Mouse (Mus musculus): Measurements from ENCODE around the gene Dusp11. TPM values are rescaled to one million over a fixed set of nuclear protein-coding genes. Genes with fewer than 3 reads are reported as not detected.
"Not testable (repeated sequence)": the region's sequence is repeated elsewhere in the genome, so short reads cannot be mapped to it uniquely, and the experiment has no call there.

Dusp11 gene
- polyA plus RNA-seq, 1 experiment from 2014 or later: 20.8 TPM

DNA sequence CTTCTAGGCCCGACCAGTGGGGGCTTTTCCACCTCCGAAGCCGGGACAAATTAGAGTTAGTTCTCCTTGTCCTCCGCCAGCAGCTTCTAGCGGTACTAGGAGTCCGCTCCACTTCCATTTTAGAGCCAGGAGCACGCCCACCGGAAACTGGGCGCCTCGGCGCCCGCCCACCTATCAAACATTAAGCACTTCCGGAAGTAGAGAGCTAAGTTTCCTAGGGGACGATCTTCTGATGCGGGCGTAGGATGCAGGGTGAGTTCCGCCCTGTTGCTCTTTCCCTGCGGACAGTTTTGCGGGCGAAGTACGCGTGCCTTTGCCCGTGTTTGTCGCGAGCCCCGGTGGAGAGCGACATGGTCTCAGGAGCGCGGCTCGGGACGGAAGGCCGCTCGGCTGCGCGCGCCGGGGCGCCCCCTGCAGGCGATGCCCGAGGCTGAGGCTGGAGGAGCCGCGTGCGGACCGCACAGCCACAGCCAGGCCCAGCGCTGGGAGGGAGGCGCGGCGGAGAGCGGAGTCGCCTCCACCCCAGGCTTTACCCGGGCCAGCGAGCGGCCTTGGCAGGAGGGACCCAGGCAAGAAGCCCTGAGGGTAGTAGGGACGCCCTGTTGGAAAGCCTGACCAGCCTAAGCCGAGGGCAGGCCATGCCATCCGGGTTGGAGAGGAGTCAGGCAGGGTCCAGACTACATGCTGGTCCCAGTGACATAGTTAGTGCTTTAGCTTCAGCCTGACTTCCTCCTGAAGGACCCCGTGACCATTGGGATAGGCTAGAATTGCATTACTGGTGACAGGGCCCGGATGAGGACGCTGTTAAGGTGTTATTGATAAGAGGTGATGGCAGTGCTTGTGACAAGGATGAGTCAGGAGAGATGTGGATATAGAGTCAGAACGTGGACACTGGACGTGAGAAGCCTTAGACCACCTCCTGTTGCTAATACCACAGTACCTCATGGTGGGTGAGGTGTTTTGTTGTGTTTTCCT is 45.6 kb downstream of the Dusp11 start, which contains the start of gene Nat8f1:
TSS of gene Nat8f1 (minus strand) at position 149 of the 975 bp plus-strand sequence.
- H3K9ac ChIP-seq (replicated peaks): peak within 1 kb of the TSS; percentile 81
- H3K4me2 ChIP-seq (ENCODE audit: low read depth, low read length): peak within 1 kb of the TSS; percentile 93
- H3K4me3 ChIP-seq (ENCODE audit: low read depth, low read length): peak within 1 kb of the TSS; percentile 88
- H3K9me3 ChIP-seq (ENCODE audit: low read length); H3K27me3 ChIP-seq (ENCODE audit: insufficient read depth, low read length); H3K36me3 ChIP-seq (replicated peaks; ENCODE audit: insufficient read depth, low read length): not testable (repeated sequence)
- DNase-seq: peak; percentile 91
- TF ChIP-seq CTCF (IDR thresholded peaks at IDR 0.05; ENCODE audit: low read depth): peak; percentile 71
- ATAC-seq: peak; percentile 96
- peaks cover 23% of the 10 kb centered on the region for H3K4me1 ChIP-seq (ENCODE audit: insufficient read depth)
- WGBS (ENCODE audit: insufficient replicate concordance): 1% methylated on average over 59 of the region's 61 CpGs
- H3K27ac ChIP-seq (ENCODE audit: low read depth): peak within 1 kb of the TSS; percentile 95

DNA sequence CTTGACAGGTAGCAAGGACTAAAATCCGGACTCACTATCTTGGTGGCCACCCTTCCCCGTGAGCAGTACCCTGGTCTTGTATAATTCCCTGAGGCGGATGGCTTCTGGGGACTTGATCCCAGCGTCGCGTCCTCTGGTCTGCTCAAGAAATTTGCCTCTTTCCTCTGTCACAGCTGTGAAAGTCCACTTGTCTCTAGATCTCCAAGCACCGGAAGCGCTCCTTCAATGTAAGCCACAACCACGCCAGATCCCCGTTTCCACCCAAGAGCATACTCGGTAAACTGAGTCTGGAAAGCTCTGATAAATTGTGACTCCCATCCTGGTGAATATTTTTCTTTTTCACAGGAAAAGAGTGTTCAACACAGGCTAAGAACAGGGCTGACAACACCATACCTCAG is 46.3 kb downstream of the Dusp11 start:
- Histone ChIP-seq H3K4me2 (ENCODE audit: low read depth, low read length) (peak overlapping the region; percentile 93), H3K4me3 (ENCODE audit: low read depth, low read length) (peak overlapping the region; percentile 88), H3K9me3 (ENCODE audit: low read length) (no peaks in the 10 kb centered on the region), H3K4me1 (ENCODE audit: insufficient read depth) (peaks cover 25% of the 10 kb centered on the region), H3K9ac (replicated peaks) (peak overlapping the region; percentile 81), H3K27me3 (ENCODE audit: insufficient read depth, low read length) (no peaks in the 10 kb centered on the region), H3K36me3 (replicated peaks; ENCODE audit: insufficient read depth, low read length) (no peaks in the 10 kb centered on the region), H3K27ac (ENCODE audit: low read depth) (peak overlapping the region; percentile 95)
- no peak for TF ChIP-seq EP300 (IDR thresholded peaks at IDR 0.05; ENCODE audit: low read depth)
- no peak for TF ChIP-seq CTCF (IDR thresholded peaks at IDR 0.05; ENCODE audit: low read depth)
- 3% methylated on average over 11 of the region's 11 CpGs for WGBS (ENCODE audit: insufficient replicate concordance)
- DNase-seq: no peak
- ATAC-seq: no peak

DNA sequence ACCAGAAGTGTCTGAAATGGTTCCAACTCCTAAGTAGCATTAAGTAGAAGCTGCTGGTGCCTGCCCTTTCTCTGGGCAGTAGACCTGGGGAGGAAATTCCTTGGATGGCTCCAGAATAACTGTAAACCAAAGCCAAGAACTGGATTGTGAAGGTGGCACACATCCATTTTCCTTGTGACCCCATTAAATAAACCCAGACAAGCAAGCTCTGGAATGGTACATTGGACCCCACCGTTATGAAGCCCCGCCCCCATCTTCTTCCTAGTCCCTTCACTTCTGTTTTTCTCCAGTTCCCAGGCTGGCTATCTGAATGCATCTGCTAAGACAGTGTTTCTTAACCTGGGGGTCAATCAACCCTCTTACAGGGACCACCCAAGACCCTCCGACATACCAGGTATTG is 49.9 kb downstream of the Dusp11 start, which contains the start of gene Tprkb:
TSS of gene Tprkb (plus strand) at position 279 of the 400 bp plus-strand sequence.
- Histone ChIP-seq H3K4me1 (ENCODE audit: insufficient read depth) (peaks cover 39% of the 10 kb centered on the region), H3K4me3 (ENCODE audit: low read depth, low read length) (no peak within 1 kb of the TSS), H3K27me3 (ENCODE audit: insufficient read depth, low read length) (no peaks in the 10 kb centered on the region), H3K4me2 (ENCODE audit: low read depth, low read length) (peak within 1 kb of the TSS; percentile 42), H3K9me3 (ENCODE audit: low read length) (no peaks in the 10 kb centered on the region), H3K36me3 (replicated peaks; ENCODE audit: insufficient read depth, low read length) (no peaks in the 10 kb centered on the region), H3K27ac (ENCODE audit: low read depth) (peak within 1 kb of the TSS; percentile 49; the same call in 1 of the 2 replicates), H3K9ac (replicated peaks) (no peak within 1 kb of the TSS)
- no peak for ATAC-seq
- no peak for DNase-seq
- no peak for TF ChIP-seq CTCF (IDR thresholded peaks at IDR 0.05; ENCODE audit: low read depth)
- WGBS (ENCODE audit: insufficient replicate concordance): 52% methylated on average over 3 of the region's 3 CpGs

DNA sequence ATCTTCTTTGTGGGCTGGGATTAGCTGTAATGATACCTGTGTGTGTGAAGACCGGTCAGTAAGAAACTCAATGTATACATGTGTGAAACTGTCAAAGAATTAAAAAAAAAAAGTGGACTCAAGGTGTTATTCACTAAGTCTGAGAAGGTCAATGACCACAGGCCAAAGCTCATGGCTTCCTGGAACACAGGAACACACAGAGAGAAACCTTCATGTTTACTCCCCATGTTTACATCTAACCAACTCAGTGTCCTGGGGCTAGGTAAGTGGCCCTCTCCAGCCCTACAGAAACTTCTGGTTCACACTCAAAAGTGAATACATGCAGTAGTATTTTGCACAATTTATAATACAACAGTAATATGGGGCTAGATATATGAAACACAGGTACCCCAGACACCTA is 51.8 kb downstream of the Dusp11 start:
- no peak overlapping the region for H3K4me3 ChIP-seq (ENCODE audit: low read depth, low read length)
- peak overlapping the region; percentile 68 for H3K27ac ChIP-seq (ENCODE audit: low read depth)
- no peak for DNase-seq
- H3K36me3 ChIP-seq (replicated peaks; ENCODE audit: insufficient read depth, low read length): no peaks in the 10 kb centered on the region
- H3K4me2 ChIP-seq (ENCODE audit: low read depth, low read length): no peak overlapping the region
- H3K9me3 ChIP-seq (ENCODE audit: low read length): no peaks in the 10 kb centered on the region
- H3K9ac ChIP-seq (replicated peaks): no peak overlapping the region
- 89% methylated on average over 1 of the region's 1 CpGs for whole genome bisulfite sequencing (ENCODE audit: insufficient replicate concordance)
- TF ChIP-seq EP300 (IDR thresholded peaks at IDR 0.05; ENCODE audit: low read depth): no peak
- no peak for TF ChIP-seq CTCF (IDR thresholded peaks at IDR 0.05; ENCODE audit: low read depth)
- H3K4me1 ChIP-seq (ENCODE audit: insufficient read depth): peaks cover 39% of the 10 kb centered on the region
- no peaks in the 10 kb centered on the region for H3K27me3 ChIP-seq (ENCODE audit: insufficient read depth, low read length)
- peak; percentile 55; the same call in 1 of the 2 replicates for ATAC-seq

DNA sequence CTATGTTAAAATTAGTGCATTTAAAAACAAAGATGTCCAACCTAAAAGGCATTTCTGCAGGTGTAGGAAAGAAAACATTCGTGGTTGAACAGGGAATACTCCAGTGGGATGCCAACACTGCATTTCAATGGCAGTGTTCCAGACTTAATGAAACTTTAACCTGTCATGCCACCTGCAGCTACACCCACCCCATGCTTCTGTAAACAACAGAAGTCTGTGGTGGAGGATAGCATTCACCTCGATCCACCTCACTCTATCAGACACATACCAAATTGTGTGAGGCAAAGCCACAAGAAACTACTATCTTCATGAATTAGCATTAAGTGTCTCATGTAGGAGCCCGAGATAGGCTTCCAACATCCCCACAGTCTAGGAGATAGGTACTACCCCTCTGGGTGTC is 53.1 kb downstream of the Dusp11 start:
- TF ChIP-seq CTCF (IDR thresholded peaks at IDR 0.05; ENCODE audit: low read depth) (no peak), EP300 (IDR thresholded peaks at IDR 0.05; ENCODE audit: low read depth) (no peak)
- H3K27me3 ChIP-seq (ENCODE audit: insufficient read depth, low read length): no peaks in the 10 kb centered on the region
- no peak overlapping the region for H3K9ac ChIP-seq (replicated peaks)
- no peak overlapping the region for H3K4me3 ChIP-seq (ENCODE audit: low read depth, low read length)
- no peak for DNase-seq
- 44% methylated on average over 3 of the region's 3 CpGs for WGBS (ENCODE audit: insufficient replicate concordance)
- H3K4me1 ChIP-seq (ENCODE audit: insufficient read depth): peaks cover 33% of the 10 kb centered on the region
- H3K9me3 ChIP-seq (ENCODE audit: low read length): no peaks in the 10 kb centered on the region
- no peaks in the 10 kb centered on the region for H3K36me3 ChIP-seq (replicated peaks; ENCODE audit: insufficient read depth, low read length)
- H3K27ac ChIP-seq (ENCODE audit: low read depth): peak overlapping the region; percentile 68
- peak; percentile 45; the same call in 1 of the 2 replicates for ATAC-seq
- H3K4me2 ChIP-seq (ENCODE audit: low read depth, low read length): no peak overlapping the region

DNA sequence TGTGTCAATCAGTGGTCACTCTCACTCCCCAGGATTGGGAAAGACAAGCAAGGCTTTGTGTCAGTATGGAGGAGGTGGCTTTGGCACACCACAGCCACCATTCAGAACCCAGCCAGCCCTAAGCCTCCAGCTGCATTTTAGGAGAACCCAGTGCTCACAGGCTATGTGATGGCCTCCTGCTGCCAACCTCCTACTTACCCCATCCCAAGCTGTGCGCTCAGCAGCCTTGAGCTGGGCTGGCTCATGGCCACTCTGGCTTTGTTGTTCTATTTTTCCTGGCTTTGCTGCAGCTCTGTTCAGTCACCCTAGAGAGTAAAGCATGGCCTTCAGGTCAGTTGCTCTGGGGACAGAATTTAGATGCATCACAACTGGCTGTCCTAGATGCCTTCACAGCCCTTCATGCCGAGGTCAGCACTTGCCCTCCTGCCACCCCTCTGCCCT is 54.5 kb downstream of the Dusp11 start:
- H3K9ac ChIP-seq (replicated peaks); H3K27ac ChIP-seq (ENCODE audit: low read depth); H3K4me3 ChIP-seq (ENCODE audit: low read depth, low read length); H3K4me2 ChIP-seq (ENCODE audit: low read depth, low read length); H3K9me3 ChIP-seq (ENCODE audit: low read length); H3K27me3 ChIP-seq (ENCODE audit: insufficient read depth, low read length); H3K36me3 ChIP-seq (replicated peaks; ENCODE audit: insufficient read depth, low read length); DNase-seq: not testable (repeated sequence)
- H3K4me1 ChIP-seq (ENCODE audit: insufficient read depth): peaks cover 33% of the 10 kb centered on the region
- 54% methylated on average over 2 of the region's 2 CpGs for WGBS (ENCODE audit: insufficient replicate concordance)
- ATAC-seq: peak; percentile 22

Measured in liver, postnatal 0 days (tissue).